Mouse (Mus musculus) urinary bladder, postnatal 25 days (tissue): ENCODE data around the gene Adgre4.
"Not testable (repeated sequence)": the region's sequence is repeated elsewhere in the genome, so short reads cannot be mapped to it uniquely, and the experiment has no call there.

ENCODE experiments used
- DNase-seq: peaks from one replicate; pipeline ENCODE4 v3.0.0; 2022; ENCODE audit warnings: low spot score

Adgre4 gene

GRCm38 (mm10) chr17:55749786-55750185 lies at the start of gene Adgre4:
TSS of gene Adgre4 (plus strand) at chr17:55749984.
- no peak for DNase-seq

DNA sequence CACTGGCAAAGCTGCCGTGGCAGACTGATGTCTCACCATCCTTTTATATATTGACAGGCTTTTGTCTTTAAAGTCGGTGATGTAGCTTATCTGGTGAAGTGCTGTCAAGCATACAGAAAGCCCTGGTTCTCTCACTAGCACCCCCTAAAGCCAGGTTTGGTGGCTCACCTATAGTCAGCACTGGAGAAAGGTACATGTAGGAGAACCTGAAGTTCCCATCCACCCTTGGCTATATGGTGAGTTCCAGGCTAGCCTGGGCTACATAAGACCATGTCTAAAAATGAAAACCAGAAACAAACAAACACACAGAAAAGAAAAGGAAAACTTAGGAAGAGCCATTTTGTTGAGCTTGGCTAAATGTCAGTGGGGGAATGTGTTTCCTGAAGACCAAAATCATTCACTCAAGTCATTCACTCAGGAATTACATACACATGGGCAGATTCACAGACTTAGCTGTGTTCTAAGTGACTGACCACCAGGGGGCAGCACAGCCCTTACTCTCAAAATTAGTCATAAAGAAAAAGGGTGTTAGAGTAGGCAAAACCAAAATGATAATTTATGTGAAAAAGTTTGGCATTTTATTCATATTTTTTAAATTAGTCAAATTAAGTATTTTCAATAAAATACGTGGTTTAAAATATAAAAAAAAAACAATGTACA lies 47.5 kb upstream of the Adgre4 start:
- DNase-seq: peak; percentile 67

DNA sequence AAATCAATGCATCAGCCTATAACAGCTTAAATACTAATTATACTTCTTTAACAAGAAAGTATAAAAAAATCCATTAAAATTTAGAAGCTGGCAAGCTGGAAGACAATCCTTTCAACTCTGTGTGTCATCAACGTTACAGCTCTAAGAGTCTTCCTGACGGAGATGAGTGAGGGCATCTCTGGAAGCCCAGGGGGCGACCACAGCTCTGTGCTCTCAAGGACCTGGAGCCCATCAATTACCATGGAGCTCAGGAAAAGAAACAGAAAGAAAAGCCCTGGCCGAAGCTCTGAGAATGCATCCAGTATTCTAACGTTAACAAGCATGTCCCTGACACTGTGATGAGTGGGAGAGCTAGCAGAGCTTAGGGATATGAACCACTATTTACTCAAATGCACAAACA lies 46.9 kb upstream of the Adgre4 start:
- no peak for DNase-seq

DNA sequence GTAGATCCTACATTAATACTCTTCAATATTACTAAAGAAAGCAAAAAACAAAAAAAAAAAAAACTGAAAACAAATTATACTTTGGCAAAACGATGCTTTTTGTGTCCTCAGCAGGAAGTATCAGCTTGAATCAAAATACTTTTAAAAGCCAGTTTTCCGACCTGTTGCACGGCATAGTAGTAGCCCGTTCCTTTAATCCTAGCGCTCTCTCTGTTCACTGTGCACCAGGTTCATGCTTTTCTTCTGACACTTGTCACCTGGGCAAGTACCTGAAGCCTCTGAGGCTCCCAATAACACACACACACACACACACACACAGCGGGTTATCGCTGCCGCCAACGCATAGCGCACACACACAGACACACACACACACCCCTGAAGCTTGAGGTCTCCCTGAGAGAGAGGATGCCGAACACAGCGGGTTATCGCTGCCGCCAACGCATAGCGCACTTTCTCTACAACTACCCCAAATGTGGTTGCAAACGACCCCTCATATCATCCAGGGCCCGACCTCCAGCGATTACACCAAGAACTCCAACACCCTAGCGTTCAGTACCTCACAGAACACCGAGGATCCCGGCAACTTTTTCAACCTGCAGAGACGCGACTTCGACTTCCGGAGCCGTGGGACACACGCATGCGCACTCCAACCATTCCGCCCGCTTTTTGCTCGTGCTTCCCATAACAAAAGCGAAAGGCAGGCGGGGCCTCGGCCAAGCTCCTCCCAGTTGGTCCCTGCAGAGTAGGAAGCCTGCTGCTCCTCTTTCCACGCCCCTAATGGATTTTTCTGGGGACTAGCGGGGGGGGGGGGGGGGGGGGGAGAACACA lies 37.6 kb upstream of the Adgre4 start, which contains the start of gene Pot1b:
Gene Pot1b (minus strand): TSS at position 645 of the 828 bp plus-strand sequence.
- DNase-seq: peak; percentile 96

- DNase-seq: no peak
Observed at GRCm38 (mm10) chr17:55721270-55721669, 28.5 kb upstream of the Adgre4 start.

DNA sequence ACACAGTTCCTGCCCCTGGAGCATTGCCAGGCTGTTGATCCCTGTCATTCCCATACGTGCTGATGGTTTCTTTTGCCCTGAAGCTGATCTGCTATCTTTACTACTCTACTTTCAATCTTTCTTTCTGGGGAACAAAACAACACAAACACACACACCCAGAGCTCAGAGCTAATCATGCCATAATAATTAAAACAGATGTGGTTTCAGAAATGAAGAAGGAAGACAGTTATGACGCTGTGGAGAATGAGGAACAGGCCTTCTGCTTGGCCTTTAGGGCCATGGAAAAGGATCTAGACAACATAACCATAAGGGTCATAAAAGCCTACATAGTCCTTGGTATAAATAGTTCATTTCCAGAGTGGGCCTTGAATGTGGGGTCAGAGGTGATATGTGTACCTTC lies 27.5 kb upstream of the Adgre4 start:
- DNase-seq: no peak

DNA sequence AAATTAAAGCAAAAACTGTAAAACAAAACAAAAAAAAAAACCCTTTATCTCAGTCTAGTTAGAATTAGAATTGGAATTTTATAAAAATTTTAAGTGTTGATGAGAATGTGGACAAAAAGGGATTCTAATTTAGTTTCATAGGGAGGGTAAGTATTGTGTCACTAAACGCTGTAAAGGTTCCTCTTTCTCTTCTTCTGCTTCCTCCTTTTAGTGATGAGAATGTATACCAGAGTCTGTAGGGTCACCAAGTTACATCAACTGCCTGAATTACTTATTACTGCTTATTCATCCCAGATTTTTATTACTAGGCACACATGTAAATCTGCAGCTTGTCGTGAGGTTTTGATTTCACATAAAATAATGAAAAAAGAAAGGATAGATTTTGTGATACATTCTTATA lies 23.6 kb upstream of the Adgre4 start:
- DNase-seq: no peak

DNA sequence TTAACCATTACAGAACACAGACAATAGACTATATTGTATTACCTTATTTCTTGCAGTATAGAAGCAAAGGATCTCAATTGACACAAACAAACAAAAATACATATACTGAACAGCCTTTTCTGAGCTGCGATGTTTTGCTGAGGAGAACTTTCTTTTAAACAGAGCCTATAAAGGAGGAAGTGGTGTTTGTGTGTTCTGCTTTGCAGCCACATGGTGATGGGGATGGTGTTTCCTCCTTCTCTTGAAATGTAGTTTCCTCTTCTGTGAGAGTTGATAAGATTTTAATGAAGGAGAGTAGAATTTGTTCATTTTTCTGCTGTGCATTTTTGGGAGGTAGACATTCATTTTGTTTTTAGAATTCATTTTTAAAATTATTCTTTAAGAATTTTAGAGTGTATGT lies 13.1 kb upstream of the Adgre4 start:
- no peak for DNase-seq

GRCm38 (mm10) chr17:55751170-55751569 lies 1.4 kb downstream of the Adgre4 start:
- DNase-seq: no peak

DNA sequence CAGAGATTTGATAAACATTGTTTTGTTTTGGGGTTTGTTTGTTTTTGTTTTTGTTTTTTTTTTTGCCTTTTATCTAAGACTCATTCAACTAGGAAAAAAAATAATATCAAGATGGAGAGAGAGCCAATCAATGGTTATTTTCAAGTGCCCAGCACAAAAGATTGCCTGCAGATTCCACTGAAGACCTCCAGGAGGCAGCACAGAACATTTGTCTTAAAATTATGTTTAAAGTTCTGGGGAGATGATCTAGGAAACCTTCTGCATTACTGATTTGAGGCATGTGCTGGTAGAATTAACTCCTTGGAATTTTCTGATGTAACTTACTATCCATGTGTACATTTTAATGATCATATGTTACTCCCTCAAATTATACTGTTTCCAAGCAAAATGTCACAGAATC lies 63.9 kb downstream of the Adgre4 start:
- DNase-seq: no peak

DNA sequence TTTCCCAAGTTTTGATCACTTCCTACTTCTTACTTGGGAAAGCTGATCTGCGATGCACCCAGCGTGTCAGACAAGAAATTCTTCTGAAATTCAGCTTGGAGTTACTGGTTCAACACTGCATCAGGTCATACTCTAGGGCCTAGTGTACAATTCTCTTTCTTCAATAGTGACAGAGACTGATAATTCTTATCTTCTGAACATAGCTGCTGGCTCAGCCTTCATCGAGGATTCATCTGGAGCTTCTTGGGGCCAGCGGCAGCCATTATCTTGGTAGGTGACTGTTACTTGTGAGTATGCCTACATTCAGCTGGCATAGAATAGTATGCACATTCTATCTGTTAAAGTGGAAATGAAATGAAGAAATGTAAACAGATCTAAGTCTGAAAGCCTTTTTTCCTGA lies 67.1 kb downstream of the Adgre4 start:
- no peak for DNase-seq

- no peak for DNase-seq
Observed at GRCm38 (mm10) chr17:55821566-55821965, 71.8 kb downstream of the Adgre4 start.

DNA sequence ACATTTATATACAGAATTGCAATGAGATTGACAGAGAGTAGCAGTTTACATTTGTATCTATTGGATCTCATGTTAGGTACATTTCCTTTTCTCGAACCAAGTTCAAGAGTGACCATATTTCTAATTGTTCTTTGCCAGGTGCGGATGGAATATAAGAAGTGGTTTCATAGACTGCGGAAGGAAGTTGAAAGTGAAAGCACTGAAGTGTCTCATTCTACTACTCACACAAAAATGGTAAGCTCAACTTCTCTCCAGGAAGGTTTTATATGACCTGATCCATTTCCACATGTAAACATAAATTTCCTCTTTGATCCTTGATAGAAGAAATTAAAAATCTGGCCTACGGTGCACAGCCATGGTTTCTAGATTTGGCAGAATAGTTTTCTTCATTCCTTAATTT lies 93.3 kb downstream of the Adgre4 start:
- no peak for DNase-seq

DNA sequence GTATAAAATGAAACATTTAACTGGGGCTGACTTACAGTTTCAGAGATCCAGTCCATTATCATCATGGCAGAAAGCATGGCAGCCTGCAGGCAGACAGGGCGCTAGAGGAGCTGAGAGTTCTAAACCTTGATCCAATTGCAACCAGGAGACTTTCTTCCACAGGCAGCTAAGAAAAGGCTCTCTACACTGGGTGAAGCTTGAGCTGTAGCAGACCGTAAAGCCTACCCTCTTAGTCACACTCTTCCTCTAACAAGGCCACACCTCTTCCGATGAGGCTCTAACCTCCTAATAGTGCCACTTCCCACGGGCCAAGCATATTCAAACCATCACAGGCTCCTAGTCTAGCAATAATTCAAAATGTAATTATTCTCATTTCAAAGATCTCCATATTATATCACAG lies 127.4 kb downstream of the Adgre4 start:
- DNase-seq: no peak

GRCm38 (mm10) chr17:55878282-55878635 lies 128.5 kb downstream of the Adgre4 start:
- DNase-seq: not testable (repeated sequence)

DNA sequence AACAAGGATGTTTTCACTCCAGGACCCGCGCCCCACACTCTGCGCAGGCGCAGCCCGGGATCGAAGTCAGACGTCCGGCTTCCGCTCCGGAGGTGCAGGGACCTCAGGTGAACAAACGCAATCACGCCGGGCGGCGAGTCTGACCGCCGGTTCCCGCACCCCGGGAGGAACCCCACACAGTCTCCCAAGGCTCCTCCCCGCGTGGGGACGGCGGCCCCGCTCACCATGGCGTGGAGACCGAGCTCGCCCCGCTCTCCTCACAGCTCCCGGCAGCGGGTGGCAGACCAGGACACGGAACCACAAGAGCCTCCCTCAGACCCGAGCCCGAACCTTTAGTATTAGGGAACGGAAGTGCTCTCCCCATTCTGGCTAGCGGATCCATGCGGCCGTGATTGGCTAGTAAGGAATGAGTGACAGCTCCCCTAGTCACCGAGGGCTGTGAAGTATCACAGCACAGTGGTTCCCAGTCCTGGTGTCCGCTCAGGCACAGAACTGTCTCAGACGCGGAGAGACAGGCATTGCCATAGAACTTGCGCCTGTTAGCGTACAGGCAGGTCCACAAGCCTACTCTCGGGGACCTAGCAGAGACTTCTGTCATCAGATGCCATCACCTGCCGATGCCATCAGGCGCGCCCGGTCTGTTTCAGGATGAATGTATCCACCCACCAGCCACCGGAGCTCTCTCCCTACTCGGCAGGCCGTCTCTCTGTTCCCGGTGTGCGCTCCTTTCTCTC lies 129.0 kb downstream of the Adgre4 start, which contains the start of gene Zfp119a:
Gene Zfp119a (minus strand): TSS at position 295 of the 734 bp plus-strand sequence.
- DNase-seq: peak; percentile 56

- no peak for DNase-seq
Observed at GRCm38 (mm10) chr17:55883631-55884030, 133.8 kb downstream of the Adgre4 start.

DNA sequence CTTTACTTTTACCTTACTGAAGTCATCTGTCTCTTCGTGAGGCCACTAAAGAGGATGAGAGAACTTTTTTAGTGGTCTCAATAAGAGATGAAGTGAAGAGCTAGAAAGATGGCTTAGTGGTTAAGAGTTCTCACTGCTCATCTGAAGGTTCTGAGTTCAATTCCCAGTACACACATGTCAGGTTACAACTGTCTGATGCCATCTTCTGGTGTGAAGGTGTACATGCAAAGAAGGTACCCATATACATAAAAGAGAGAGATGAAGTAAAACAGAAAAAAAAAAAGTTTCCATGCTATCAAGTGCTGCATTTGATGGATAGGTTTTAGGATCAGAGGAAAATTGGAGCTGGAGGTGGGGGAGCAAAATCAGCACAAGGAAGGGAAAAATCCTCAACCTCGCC lies 135.1 kb downstream of the Adgre4 start:
- no peak for DNase-seq

DNA sequence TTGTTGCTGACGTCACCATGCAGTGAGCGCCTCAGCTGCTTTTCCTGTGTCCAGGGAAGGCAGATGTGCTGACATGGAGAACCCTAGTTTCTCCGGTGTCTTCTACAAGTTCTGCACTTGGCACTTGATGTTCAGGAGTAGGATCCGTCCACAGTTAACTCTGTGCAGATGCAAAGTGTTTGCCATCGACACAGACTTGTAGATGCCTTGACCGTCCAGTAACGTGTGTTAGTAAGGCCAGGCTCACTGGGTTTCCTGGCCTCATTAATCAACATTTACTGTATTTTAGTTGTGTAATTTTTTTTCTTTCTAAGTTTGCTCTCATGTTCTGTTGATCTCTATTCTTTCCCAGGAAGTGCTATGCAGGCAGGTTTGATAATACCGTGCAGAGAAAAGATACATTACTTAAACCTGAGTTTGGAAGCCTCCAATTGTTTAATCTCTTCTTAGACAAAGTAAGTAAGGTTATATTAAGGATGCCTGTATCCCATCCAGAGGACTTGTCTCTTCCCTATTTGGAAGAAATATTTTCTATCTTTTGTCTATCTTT lies 142.7 kb downstream of the Adgre4 start:
- DNase-seq: not testable (repeated sequence)

GRCm38 (mm10) chr17:55903087-55903486 lies 153.3 kb downstream of the Adgre4 start:
- DNase-seq: no peak
